Mouse (Mus musculus): Measurements from ENCODE around the gene A830018L16Rik. TPM values are rescaled to one million over a fixed set of nuclear protein-coding genes. Genes with fewer than 3 reads are reported as not detected.
"Not testable (repeated sequence)": the region's sequence is repeated elsewhere in the genome, so short reads cannot be mapped to it uniquely, and the experiment has no call there.

Gene A830018L16Rik
- polyA plus RNA-seq, 1 experiment from 2014 or later = 13.5 TPM

GRCm38 (mm10) chr1:12009551-12009846 lies 595.6 kb downstream of the A830018L16Rik start:
- Histone ChIP-seq H3K4me3 (replicated peaks; ENCODE audit: low read length) (no peak overlapping the region), H3K4me2 (replicated peaks) (no peak overlapping the region), H3K9ac (no peak overlapping the region), H3K27ac (no peak overlapping the region), H3K9me3 (ENCODE audit: control insufficient read depth, low read length) (no peaks in the 10 kb centered on the region), H3K27me3 (ENCODE audit: control insufficient read depth, insufficient read depth, low read length) (no peaks in the 10 kb centered on the region), H3K4me1 (replicated peaks; ENCODE audit: control insufficient read depth, insufficient read depth, low read length) (no peaks in the 10 kb centered on the region), H3K36me3 (replicated peaks; ENCODE audit: control insufficient read depth, insufficient read depth) (no peaks in the 10 kb centered on the region)
- DNase-seq (ENCODE audit: low spot score) (no peak), ATAC-seq (ENCODE audit: low FRiP score) (no peak)

GRCm38 (mm10) chr1:12010607-12011006 lies 596.7 kb downstream of the A830018L16Rik start:
- WGBS = 81% methylated on average over 1 of the region's 1 CpGs

GRCm38 (mm10) chr1:12020646-12021045 lies 606.7 kb downstream of the A830018L16Rik start:
- H3K9me3 ChIP-seq (ENCODE audit: control insufficient read depth, low read length); H3K4me1 ChIP-seq (replicated peaks; ENCODE audit: control insufficient read depth, insufficient read depth, low read length); ATAC-seq (ENCODE audit: low FRiP score); H3K27ac ChIP-seq; H3K9ac ChIP-seq; H3K36me3 ChIP-seq (replicated peaks; ENCODE audit: control insufficient read depth, insufficient read depth); DNase-seq (ENCODE audit: low spot score); H3K4me3 ChIP-seq (replicated peaks; ENCODE audit: low read length); H3K27me3 ChIP-seq (ENCODE audit: control insufficient read depth, insufficient read depth, low read length); H3K4me2 ChIP-seq (replicated peaks): not testable (repeated sequence)
- 90% methylated on average over 5 of the region's 5 CpGs for WGBS

More at GRCm38 (mm10) chr1:12010607-12011006, 596.7 kb downstream of the A830018L16Rik start:
- DNase-seq (ENCODE audit: low spot score) = no peak
- Histone ChIP-seq H3K4me1 (replicated peaks; ENCODE audit: control insufficient read depth, insufficient read depth, low read length) (no peaks in the 10 kb centered on the region), H3K36me3 (replicated peaks; ENCODE audit: control insufficient read depth, insufficient read depth) (no peaks in the 10 kb centered on the region), H3K4me2 (replicated peaks) (no peak overlapping the region), H3K9me3 (ENCODE audit: control insufficient read depth, low read length) (no peaks in the 10 kb centered on the region), H3K27me3 (ENCODE audit: control insufficient read depth, insufficient read depth, low read length) (no peaks in the 10 kb centered on the region), H3K27ac (no peak overlapping the region), H3K4me3 (replicated peaks; ENCODE audit: low read length) (no peak overlapping the region), H3K9ac (no peak overlapping the region)
- ATAC-seq (ENCODE audit: low FRiP score) = no peak
